Mouse (Mus musculus) hindbrain, embryonic 16.5 days (tissue): ENCODE data around the gene Ppat. TPM values are rescaled to one million over a fixed set of nuclear protein-coding genes. Genes with fewer than 3 reads are reported as not detected.

Experiments
- ATAC-seq: fragments of 200-750 bp; cut with Nextera tagmentation; 2 replicates; pipeline ENCODE4 v1.8.0; 2017; ENCODE audit warnings: moderate TSS enrichment, moderate library complexity
- H3K27ac ChIP-seq: fragments of 300-500 bp; sonication (generic); 2 replicates; pipeline ENCODE4 v1.5.1; 2014; ENCODE audit warnings: low read depth, mild to moderate bottlenecking, control low read depth, low read length, moderate library complexity
- H3K27me3 ChIP-seq: fragments of 300-500 bp; sonication (generic); replicated peaks from 2 replicates; pipeline ENCODE4 v1.6.1; 2014; ENCODE audit warnings: low read length; ENCODE audit not compliant: control insufficient read depth, insufficient read depth
- H3K36me3 ChIP-seq: fragments of 300-500 bp; sonication (generic); 2 replicates; pipeline ENCODE4 v1.6.1; 2014; ENCODE audit warnings: mild to moderate bottlenecking, low read length, moderate library complexity, mixed read lengths; ENCODE audit not compliant: control insufficient read depth, insufficient read depth
- H3K4me1 ChIP-seq: fragments of 300-500 bp; sonication (generic); 2 replicates; pipeline ENCODE4 v1.6.1; 2014; ENCODE audit warnings: low read depth, low read length; ENCODE audit not compliant: control insufficient read depth, insufficient read depth
- H3K4me2 ChIP-seq: fragments of 300-500 bp; sonication (generic); 2 replicates; pipeline ENCODE4 v1.6.1; 2014; ENCODE audit warnings: mild to moderate bottlenecking, low read length, control low read depth, moderate library complexity
- H3K4me3 ChIP-seq: fragments of 300-500 bp; sonication (generic); 2 replicates; pipeline ENCODE4 v1.5.1; 2014; ENCODE audit warnings: mild to moderate bottlenecking, low read length, control low read depth, moderate library complexity
- H3K9ac ChIP-seq: fragments of 300-500 bp; sonication (generic); 2 replicates; pipeline ENCODE4 v1.6.1; 2014; ENCODE audit warnings: low read depth, mild to moderate bottlenecking, control low read depth, low read length, moderate library complexity
- H3K9me3 ChIP-seq: fragments of 300-500 bp; sonication (generic); 2 replicates; pipeline ENCODE4 v1.6.1; 2014; ENCODE audit warnings: mild to moderate bottlenecking, low read length, moderate library complexity; ENCODE audit not compliant: control insufficient read depth
- whole genome bisulfite sequencing: fragments of 180-500 bp; shearing (Covaris S2); extraction: QIAGEN DNeasy Blood & Tissue Kit; methylation state at CpG from one replicate; pipeline ENCODE4 v1.1.7; 2014; 5-methylcytosine and 5-hydroxymethylcytosine counted together
- polyA plus RNA-seq: library from polyadenylated mRNA; unstranded; fragments of >200 nt; fragmentation: Nextera tagmentation; extraction: Ambion mirVana; gene quantifications from 2 replicates; pipeline ENCODE4 v1.2.1, GENCODE M21; 2015

The Ppat gene
- polyA plus RNA-seq, 1 experiment from 2014 or later: 12.2 TPM

- Histone ChIP-seq H3K4me1 (peaks cover 19% of the 10 kb centered on the region), H3K9ac (no peak overlapping the region), H3K4me2 (no peak overlapping the region), H3K4me3 (no peak overlapping the region), H3K27ac (no peak overlapping the region), H3K36me3 (peaks cover 10% of the 10 kb centered on the region), H3K27me3 (no peaks in the 10 kb centered on the region), H3K9me3 (no peaks in the 10 kb centered on the region)
- WGBS: 78% methylated on average over 3 of the region's 3 CpGs
- no peak for ATAC-seq
These were observed 2.4 kb upstream of the Ppat start for GRCm38 (mm10) chr5:76953794-76954193.

- H3K4me3 ChIP-seq: peak overlapping the region; percentile 57
- peak overlapping the region; percentile 77 for H3K9ac ChIP-seq
- 14% methylated on average over 7 of the region's 7 CpGs for WGBS
- peak overlapping the region; percentile 86 for H3K27ac ChIP-seq
- H3K36me3 ChIP-seq: peaks cover 6% of the 10 kb centered on the region; the same call in 1 of the 2 replicates
- peaks cover 19% of the 10 kb centered on the region for H3K4me1 ChIP-seq
- no peaks in the 10 kb centered on the region for H3K9me3 ChIP-seq
- no peaks in the 10 kb centered on the region for H3K27me3 ChIP-seq
- H3K4me2 ChIP-seq: peak overlapping the region; percentile 88
- no peak for ATAC-seq
These were observed 998 bp upstream of the Ppat start for GRCm38 (mm10) chr5:76952112-76953040.

- Histone ChIP-seq H3K9me3 (no peaks in the 10 kb centered on the region), H3K27ac (peak overlapping the region; percentile 86), H3K9ac (peak overlapping the region; percentile 77), H3K36me3 (no peaks in the 10 kb centered on the region), H3K27me3 (no peaks in the 10 kb centered on the region), H3K4me3 (peak overlapping the region; percentile 57), H3K4me1 (peaks cover 19% of the 10 kb centered on the region), H3K4me2 (peak overlapping the region; percentile 88)
- peak; percentile 71 for ATAC-seq
- under 1% methylated on average over 24 of the region's 24 CpGs for WGBS
These were observed 854 bp downstream of the Ppat start for GRCm38 (mm10) chr5:76950343-76951105.

- no peak overlapping the region for H3K9ac ChIP-seq
- no peak overlapping the region for H3K4me2 ChIP-seq
- no peaks in the 10 kb centered on the region for H3K9me3 ChIP-seq
- WGBS: 96% methylated on average over 4 of the region's 4 CpGs
- H3K27ac ChIP-seq: no peak overlapping the region
- no peak overlapping the region for H3K4me3 ChIP-seq
- no peak for ATAC-seq
- H3K36me3 ChIP-seq: no peaks in the 10 kb centered on the region
- no peaks in the 10 kb centered on the region for H3K27me3 ChIP-seq
- peaks cover 17% of the 10 kb centered on the region for H3K4me1 ChIP-seq
These were observed 3.6 kb downstream of the Ppat start for GRCm38 (mm10) chr5:76947758-76948157.

GRCm38 (mm10) chr5:76947142-76947541 is 4.2 kb downstream of the Ppat start:
- H3K36me3 ChIP-seq: no peaks in the 10 kb centered on the region
- H3K9ac ChIP-seq: no peak overlapping the region
- WGBS: 95% methylated on average over 4 of the region's 4 CpGs
- no peak overlapping the region for H3K4me3 ChIP-seq
- no peak for ATAC-seq
- H3K9me3 ChIP-seq: no peaks in the 10 kb centered on the region
- peaks cover 11% of the 10 kb centered on the region for H3K4me1 ChIP-seq
- H3K27ac ChIP-seq: no peak overlapping the region
- no peak overlapping the region for H3K4me2 ChIP-seq
- no peaks in the 10 kb centered on the region for H3K27me3 ChIP-seq

GRCm38 (mm10) chr5:76945678-76946033 is 5.7 kb downstream of the Ppat start:
- no peaks in the 10 kb centered on the region for H3K36me3 ChIP-seq
- H3K4me3 ChIP-seq: no peak overlapping the region
- no peak overlapping the region for H3K4me2 ChIP-seq
- H3K27me3 ChIP-seq: no peaks in the 10 kb centered on the region
- H3K9ac ChIP-seq: no peak overlapping the region
- no peak for ATAC-seq
- peaks cover 9% of the 10 kb centered on the region for H3K4me1 ChIP-seq
- no peaks in the 10 kb centered on the region for H3K9me3 ChIP-seq
- no peak overlapping the region for H3K27ac ChIP-seq
- 72% methylated on average over 2 of the region's 2 CpGs for WGBS

GRCm38 (mm10) chr5:76944965-76945677 is 6.3 kb downstream of the Ppat start:
- H3K4me1 ChIP-seq: peaks cover 6% of the 10 kb centered on the region
- no peak overlapping the region for H3K9ac ChIP-seq
- no peaks in the 10 kb centered on the region for H3K9me3 ChIP-seq
- no peak for ATAC-seq
- H3K36me3 ChIP-seq: no peaks in the 10 kb centered on the region
- no peak overlapping the region for H3K4me3 ChIP-seq
- no peak overlapping the region for H3K27ac ChIP-seq
- 76% methylated on average over 6 of the region's 6 CpGs for WGBS
- no peaks in the 10 kb centered on the region for H3K27me3 ChIP-seq
- H3K4me2 ChIP-seq: no peak overlapping the region

GRCm38 (mm10) chr5:76942505-76942904 is 8.9 kb downstream of the Ppat start:
- ATAC-seq: no peak
- WGBS: 92% methylated on average over 4 of the region's 4 CpGs
- no peak overlapping the region for H3K4me2 ChIP-seq

GRCm38 (mm10) chr5:76941975-76942374 is 9.4 kb downstream of the Ppat start:
- 97% methylated on average over 4 of the region's 4 CpGs for WGBS
- Histone ChIP-seq H3K9me3 (no peaks in the 10 kb centered on the region), H3K27me3 (no peaks in the 10 kb centered on the region), H3K4me2 (no peak overlapping the region), H3K4me3 (no peak overlapping the region), H3K9ac (no peak overlapping the region), H3K27ac (no peak overlapping the region), H3K4me1 (no peaks in the 10 kb centered on the region), H3K36me3 (no peaks in the 10 kb centered on the region)
- no peak for ATAC-seq

More at GRCm38 (mm10) chr5:76942505-76942904, 8.9 kb downstream of the Ppat start:
- no peak overlapping the region for H3K4me3 ChIP-seq
- H3K27me3 ChIP-seq: no peaks in the 10 kb centered on the region
- H3K9me3 ChIP-seq: no peaks in the 10 kb centered on the region
- no peaks in the 10 kb centered on the region for H3K4me1 ChIP-seq
- no peaks in the 10 kb centered on the region for H3K36me3 ChIP-seq
- H3K27ac ChIP-seq: no peak overlapping the region
- H3K9ac ChIP-seq: no peak overlapping the region
